Comparison of ENCODE assay signal across 23 mouse cellular contexts in the genomic region with DNA sequence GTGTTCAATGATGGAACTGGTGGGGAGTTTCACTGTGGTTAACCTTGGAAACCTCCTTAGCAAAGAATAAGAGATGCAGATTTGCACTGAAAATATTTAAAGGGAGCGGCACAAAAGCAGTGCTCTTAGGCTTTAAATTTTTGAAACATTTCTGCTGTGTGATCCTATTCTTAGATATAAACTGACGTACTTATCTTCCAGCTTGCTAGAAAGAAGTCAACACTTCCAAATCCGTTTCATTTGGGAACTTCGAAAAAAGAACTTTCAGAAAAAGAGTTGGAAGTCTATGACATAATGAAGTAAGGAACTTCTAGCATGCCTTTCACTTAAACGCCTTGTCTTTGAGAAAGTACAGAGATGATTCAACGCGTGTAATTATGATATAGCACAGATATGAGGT. TPM values are rescaled to one million over a fixed set of nuclear protein-coding genes. Genes with fewer than 3 reads are reported as not detected.
DNase-seq lines count a peak whose midpoint lies in the region; ATAC-seq lines count a peak whose summit lies in the region.
"Had no signal": no experiment of that assay in that cellular context is flagged by ENCODE, and none has a peak within 500 bp of the region (broad histone marks: within the 10 kb centered on the region; RNA-seq: fewer than 3 reads in every experiment).

No protein-coding gene starts in this region.

- H3K9me3 ChIP-seq in heart, embryonic 11.5 days (replicated peaks; ENCODE audit: control insufficient read depth, low read length): no peaks in the 10 kb centered on the region
- no peaks in the 10 kb centered on the region for H3K9me3 ChIP-seq in heart, embryonic 15.5 days (replicated peaks)
- H3K9me3 ChIP-seq: embryonic facial prominence, embryonic 12.5 days; forebrain, embryonic 12.5 days; heart, embryonic 10.5 days; hindbrain, embryonic 13.5 days had no signal

- H3K27ac ChIP-seq in heart, embryonic 11.5 days (ENCODE audit: low read depth, low read length): no peak overlapping the region
- 0 out of 2 replicates have a peak overlapping the region, but pooled peaks have one; percentile 4 for H3K27ac ChIP-seq in heart, embryonic 15.5 days
- H3K27ac ChIP-seq: embryonic facial prominence, embryonic 12.5 days; forebrain, embryonic 12.5 days; gastrocnemius, adult 2 months; heart, embryonic 10.5 days; hindbrain, embryonic 13.5 days had no signal

- peaks cover 6% of the 10 kb centered on the region; the same call in 1 of the 2 replicates for H3K4me1 ChIP-seq in heart, embryonic 11.5 days (ENCODE audit: control insufficient read depth, insufficient read depth, low read length)
- peaks cover 15% of the 10 kb centered on the region for H3K4me1 ChIP-seq in heart, embryonic 15.5 days (replicated peaks)
- H3K4me1 ChIP-seq: embryonic facial prominence, embryonic 12.5 days; forebrain, embryonic 12.5 days; hindbrain, embryonic 13.5 days had no signal

- no peaks in the 10 kb centered on the region for H3K36me3 ChIP-seq in heart, embryonic 11.5 days (ENCODE audit: control insufficient read depth, insufficient read depth, low read length)
- no peaks in the 10 kb centered on the region for H3K36me3 ChIP-seq in heart, embryonic 15.5 days

- 57% methylated on average over 7 of the region's 7 CpGs for WGBS in heart, embryonic 11.5 days (ENCODE audit: insufficient replicate concordance)
- 36% methylated on average over 7 of the region's 7 CpGs for WGBS in heart, embryonic 15.5 days

- no peak overlapping the region for H3K9ac ChIP-seq in heart, embryonic 11.5 days (ENCODE audit: low read depth, low read length)
- no peak overlapping the region for H3K9ac ChIP-seq in heart, embryonic 15.5 days
- H3K9ac ChIP-seq: embryonic facial prominence, embryonic 12.5 days; forebrain, embryonic 12.5 days; hindbrain, embryonic 13.5 days had no signal

- H3K4me2 ChIP-seq in heart, embryonic 11.5 days: 0 out of 2 replicates have a peak overlapping the region, but pooled peaks have one; percentile 7
- H3K4me2 ChIP-seq in heart, embryonic 15.5 days: 0 out of 2 replicates have a peak overlapping the region, but pooled peaks have one; percentile 8
- H3K4me2 ChIP-seq: embryonic facial prominence, embryonic 12.5 days; forebrain, embryonic 12.5 days; hindbrain, embryonic 13.5 days had no signal

- H3K27me3 ChIP-seq in heart, embryonic 11.5 days (ENCODE audit: control insufficient read depth, insufficient read depth, low read length): no peaks in the 10 kb centered on the region
- H3K27me3 ChIP-seq in heart, embryonic 15.5 days: no peaks in the 10 kb centered on the region
- H3K27me3 ChIP-seq: CH12.LX; embryonic facial prominence, embryonic 12.5 days; forebrain, embryonic 12.5 days; hindbrain, embryonic 13.5 days had no signal

- no peak for DNase-seq in heart, adult 18-20 months
- no peak for DNase-seq in heart, adult 9 months (ENCODE audit: low spot score in 2 of 2)
- peak; percentile 44 for DNase-seq in MN1 (ENCODE audit: low spot score)
- DNase-seq in gastrocnemius, postnatal 10 days: no peak
- DNase-seq: adrenal gland, adult 8-10 months; cerebellum, adult 11 months; cerebellum, adult 8-10 months; embryo, embryonic 11 days; gastrocnemius, postnatal 36 days; kidney, adult 11 months; kidney, adult 9 months had no signal

- ATAC-seq in heart, embryonic 11.5 days (replicated peaks; ENCODE audit: insufficient number of reproducible peaks, low FRiP score, low TSS enrichment): no peak
- no peak for ATAC-seq in heart, embryonic 15.5 days (replicated peaks; ENCODE audit: insufficient number of reproducible peaks, insufficient read depth, low FRiP score, low read depth)
- ATAC-seq: forebrain, embryonic 16.5 days had no signal

- no peak overlapping the region for H3K4me3 ChIP-seq in heart, embryonic 11.5 days (ENCODE audit: low read depth, low read length)
- no peak overlapping the region for H3K4me3 ChIP-seq in heart, embryonic 15.5 days
- H3K4me3 ChIP-seq: embryonic facial prominence, embryonic 12.5 days; forebrain, embryonic 12.5 days; gastrocnemius, adult 2 months; heart, embryonic 10.5 days; hindbrain, embryonic 13.5 days had no signal

RNA-seq across cellular contexts. Expression of gene Slc25a31, which starts 14.7 kb away (rescaled TPM):
- 0.56 and 0.66 TPM in 2 replicates for polyA plus RNA-seq in heart, embryonic 11.5 days (2014; fragmentation: Nextera tagmentation; extraction: Ambion mirVana)
- total RNA-seq in heart, adult 18-20 months (2021): under 1 TPM in 1 of 2 experiments, not detected in 1; 0.13 TPM
- 0.81 and 0.85 TPM in 2 replicates for polyA plus RNA-seq in heart, embryonic 15.5 days (2015; fragmentation: Nextera tagmentation; extraction: Ambion mirVana)
- total RNA-seq in gastrocnemius, postnatal 10 days (2021): not detected
- total RNA-seq: adrenal gland, postnatal 36 days; CH12.LX; common myeloid progenitor, adult 5-6 weeks; gastrocnemius, adult 2 months; gastrocnemius, postnatal 36 days; hematopoietic stem cell, adult 5-6 weeks had no signal

RNA-seq across cellular contexts. Expression of gene Hspa4l, which starts 50.3 kb away (rescaled TPM):
- polyA plus RNA-seq in heart, embryonic 11.5 days (2014; fragmentation: Nextera tagmentation; extraction: Ambion mirVana): 30.0 and 31.1 TPM in 2 replicates
- total RNA-seq in heart, adult 18-20 months (2021): 10 to 100 TPM; 56.5 to 63.3 TPM
- polyA plus RNA-seq in heart, embryonic 15.5 days (2015; fragmentation: Nextera tagmentation; extraction: Ambion mirVana): 29.2 and 34.9 TPM in 2 replicates
- 1 to 10 TPM; 7.3 to 9.0 TPM for total RNA-seq in gastrocnemius, postnatal 10 days (2021)

Comparison
In these comparisons a context has a peak if more than half of its experiments do, and no peak if none do; other contexts are left out.
1. RNA of gene Hspa4l, which starts 50.3 kb away (total RNA-seq): 56.5 to 63.3 TPM in heart, adult 18-20 months; 7.3 to 9.0 TPM in gastrocnemius, postnatal 10 days; every median in the first group is over 4 times any median in the second.